Mouse (Mus musculus): Measurements from ENCODE around the gene Mapk3. TPM values are rescaled to one million over a fixed set of nuclear protein-coding genes. Genes with fewer than 3 reads are reported as not detected.

The Mapk3 gene
- total and polyA plus RNA-seq, 3 experiments, result 22.4 to 48.5 (median 25.3) TPM

DNA sequence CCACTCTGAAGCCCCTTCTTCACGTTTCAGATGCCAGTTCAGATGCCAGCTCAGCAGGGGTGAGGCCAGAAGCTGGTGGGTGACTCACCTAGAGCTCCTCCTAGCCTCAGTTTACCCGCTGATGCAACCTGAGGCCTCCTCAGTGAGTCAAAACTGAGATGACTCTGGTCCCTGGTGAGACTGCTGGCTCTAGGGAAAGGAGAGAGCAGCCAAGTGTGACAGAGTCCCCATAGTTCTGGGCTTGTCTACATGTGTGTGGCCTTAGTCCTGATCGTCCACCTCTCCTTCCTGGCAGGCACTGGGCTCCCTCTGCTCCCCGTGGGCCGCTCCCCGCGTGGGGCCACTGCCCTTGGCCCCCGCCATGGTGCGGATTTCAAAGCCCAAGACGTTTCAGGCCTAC is 18.1 kb downstream of the Mapk3 start:
- dilution Hi-C loops (cut with MboI; ENCODE audit: extremely low pct_ligation_motif_present, extremely low pct_unique_long_range_greater_than_20kb, low sequenced_read_pairs), result no loop called here
- peaks cover 35 to 59% of the 10 kb centered on the region in 2 experiments for H3K36me3 ChIP-seq (replicated peaks in 1 of 2; ENCODE audit: control insufficient read depth in 1 of 2, insufficient read depth in 1 of 2, low read length in 1 of 2)

DNA sequence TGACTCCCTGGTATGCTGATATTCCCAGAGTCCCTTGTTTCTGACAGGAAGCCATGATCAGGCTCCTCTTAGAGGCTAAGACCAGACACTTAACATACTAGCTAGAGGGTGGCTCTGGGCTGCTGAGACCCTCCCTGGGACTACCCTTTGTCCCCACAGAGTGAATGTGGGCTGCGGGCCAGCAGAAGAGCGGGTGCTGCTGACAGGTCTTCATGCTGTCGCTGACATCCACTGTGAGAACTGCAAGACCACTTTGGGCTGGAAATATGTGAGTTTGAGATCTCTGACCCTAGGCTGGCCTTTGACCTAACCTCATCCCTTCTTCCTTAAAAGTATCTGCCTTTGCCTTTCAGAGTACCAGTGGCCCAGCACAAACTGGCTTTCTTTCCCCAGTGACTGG is 18.7 kb downstream of the Mapk3 start:
- H3K9ac ChIP-seq (ENCODE audit: insufficient read depth, low read depth), result peak overlapping the region; percentile 100
- H3K4me3 ChIP-seq (replicated peaks in 1 of 3; ENCODE audit: low read depth in 2 of 3, low read length in 2 of 3, poor library complexity in 1 of 3), result peak overlapping the region; percentile 70 to 89 (median 77)
- H3K4me1 ChIP-seq (ENCODE audit: control insufficient read depth in 1 of 2, insufficient read depth in 2 of 2), result peaks cover 14 to 83% of the 10 kb centered on the region in 2 experiments
- H3K27me3 ChIP-seq (replicated peaks), result no peaks in the 10 kb centered on the region
- TF ChIP-seq NELFE (IDR thresholded peaks at IDR 0.05; ENCODE audit: low read depth, low read length), result no peak
- no peak for TF ChIP-seq CTCF (conservative IDR thresholded peaks at IDR 0.05 in 1 of 2, IDR thresholded peaks at IDR 0.05 in 1 of 2; ENCODE audit: low read depth in 2 of 2, low read length in 2 of 2)
- TF ChIP-seq PAX5 (IDR thresholded peaks at IDR 0.05; ENCODE audit: low read length), result no peak
- no peak for TF ChIP-seq RCOR1 (conservative IDR thresholded peaks at IDR 0.05; ENCODE audit: low read depth, low read length)
- TF ChIP-seq HCFC1 (IDR thresholded peaks at IDR 0.05; ENCODE audit: low read depth, low read length), result no peak
- no peak for TF ChIP-seq ZNF384 (IDR thresholded peaks at IDR 0.05; ENCODE audit: low read depth, low read length)
- TF ChIP-seq USF1 (IDR thresholded peaks at IDR 0.05; ENCODE audit: low read depth, low read length), result no peak
- no peak for TF ChIP-seq MAZ (IDR thresholded peaks at IDR 0.05; ENCODE audit: low read depth, low read length)
- TF ChIP-seq ZMIZ1 (IDR thresholded peaks at IDR 0.05; ENCODE audit: low read depth, low read length), result no peak
- no peak for TF ChIP-seq CHD1 (IDR thresholded peaks at IDR 0.05; ENCODE audit: low read depth, low read length)
- TF ChIP-seq POLR2AphosphoS2 (IDR thresholded peaks at IDR 0.05; ENCODE audit: low read depth, low read length), result no peak
- no peak for TF ChIP-seq POLR2A (IDR thresholded peaks at IDR 0.05; ENCODE audit: low read depth, low read length)
- no peak for TF ChIP-seq SMC3 (IDR thresholded peaks at IDR 0.05; ENCODE audit: low read depth, low read length)
- no peak for TF ChIP-seq NRF1 (IDR thresholded peaks at IDR 0.05; ENCODE audit: low read depth, low read length)
- peaks cover 2% of the 10 kb centered on the region; the same call in 1 of the 2 replicates for H3K79me2 ChIP-seq (replicated peaks; ENCODE audit: control insufficient read depth, extremely low read depth, insufficient read depth, poor library complexity, severe bottlenecking)
- dilution Hi-C loops (cut with MboI; ENCODE audit: extremely low pct_ligation_motif_present, extremely low pct_unique_long_range_greater_than_20kb, low sequenced_read_pairs) (no loop called here), in situ Hi-C loops (cut with MboI; ENCODE audit: low pct_ligation_motif_present, low pct_unique_long_range_greater_than_20kb, low sequenced_read_pairs) (no loop called here)
- no peak for DNase-seq (ENCODE audit: extremely low read depth)
- peaks cover 5% of the 10 kb centered on the region for H3K9me3 ChIP-seq (replicated peaks; ENCODE audit: low read length)
- no peak overlapping the region for H3K27ac ChIP-seq (ENCODE audit: insufficient read depth, low read depth)
- peak overlapping the region; percentile 62 for H3K4me2 ChIP-seq (ENCODE audit: insufficient read depth, low read depth, poor library complexity, severe bottlenecking)
- peaks cover 42 to 61% of the 10 kb centered on the region in 2 experiments for H3K36me3 ChIP-seq (replicated peaks in 1 of 2; ENCODE audit: control insufficient read depth in 1 of 2, insufficient read depth in 1 of 2, low read length in 1 of 2)

More for the DNA sequence above, 18.1 kb downstream of the Mapk3 start:
- H3K27ac ChIP-seq (ENCODE audit: insufficient read depth, low read depth), result peak overlapping the region; percentile 61
- peak overlapping the region; percentile 100 for H3K9ac ChIP-seq (ENCODE audit: insufficient read depth, low read depth)
- H3K4me2 ChIP-seq (ENCODE audit: insufficient read depth, low read depth, poor library complexity, severe bottlenecking), result peak overlapping the region; percentile 62
- in situ Hi-C loops (cut with MboI; ENCODE audit: low pct_ligation_motif_present, low pct_unique_long_range_greater_than_20kb, low sequenced_read_pairs), result no loop called here
- H3K79me2 ChIP-seq (replicated peaks; ENCODE audit: control insufficient read depth, extremely low read depth, insufficient read depth, poor library complexity, severe bottlenecking), result peaks cover 2% of the 10 kb centered on the region; the same call in 1 of the 2 replicates
- TF ChIP-seq IRF4 (IDR thresholded peaks at IDR 0.05; ENCODE audit: low read depth, low read length) (peak; percentile 78), RCOR1 (conservative IDR thresholded peaks at IDR 0.05; ENCODE audit: low read depth, low read length) (no peak), MAX (IDR thresholded peaks at IDR 0.05; ENCODE audit: low read length) (0 out of 2 replicates have a peak, but pooled peaks have one; percentile 34), KAT2A (IDR thresholded peaks at IDR 0.05; ENCODE audit: insufficient replicate concordance, low read length) (no peak), TBP (conservative IDR thresholded peaks at IDR 0.05; ENCODE audit: low read depth, low read length) (0 out of 2 replicates have a peak, but pooled peaks have one; percentile 16), MEF2A (IDR thresholded peaks at IDR 0.05; ENCODE audit: borderline replicate concordance, low read depth, low read length) (peak; percentile 34; the same call in 1 of the 2 replicates), JUND (conservative IDR thresholded peaks at IDR 0.05; ENCODE audit: low read depth, low read length) (0 out of 2 replicates have a peak, but pooled peaks have one; percentile 23), EP300 (IDR thresholded peaks at IDR 0.05; ENCODE audit: low read length) (no peak), ETS1 (conservative IDR thresholded peaks at IDR 0.05; ENCODE audit: low read depth, low read length) (peak; percentile 79), ZC3H11A (IDR thresholded peaks at IDR 0.05; ENCODE audit: low read depth, low read length) (no peak), SMC3 (IDR thresholded peaks at IDR 0.05; ENCODE audit: low read depth, low read length) (no peak), TCF12 (IDR thresholded peaks at IDR 0.05; ENCODE audit: low read depth, low read length) (peak; percentile 56; the same call in 1 of the 2 replicates), BHLHE40 (IDR thresholded peaks at IDR 0.05; ENCODE audit: low read depth, low read length) (peak; percentile 22; the same call in 1 of the 2 replicates), JUN (IDR thresholded peaks at IDR 0.05; ENCODE audit: insufficient read depth, low read depth, low read length) (no peak), ELF1 (IDR thresholded peaks at IDR 0.05; ENCODE audit: low read depth, low read length) (0 out of 2 replicates have a peak, but pooled peaks have one; percentile 24), NELFE (IDR thresholded peaks at IDR 0.05; ENCODE audit: low read depth, low read length) (no peak), MAZ (IDR thresholded peaks at IDR 0.05; ENCODE audit: low read depth, low read length) (0 out of 2 replicates have a peak, but pooled peaks have one; percentile 54), MAFK (IDR thresholded peaks at IDR 0.05; ENCODE audit: insufficient replicate concordance, low read length) (no peak)
- H3K27me3 ChIP-seq (replicated peaks), result no peaks in the 10 kb centered on the region
- H3K4me1 ChIP-seq (ENCODE audit: control insufficient read depth in 1 of 2, insufficient read depth in 2 of 2), result peaks cover 14 to 76% of the 10 kb centered on the region in 2 experiments
- H3K9me3 ChIP-seq (replicated peaks; ENCODE audit: low read length), result peaks cover 5% of the 10 kb centered on the region
- peak; percentile 74 for DNase-seq (ENCODE audit: extremely low read depth)
- peak overlapping the region; percentile 70 to 89 (median 77) for H3K4me3 ChIP-seq (replicated peaks in 1 of 3; ENCODE audit: low read depth in 2 of 3, low read length in 2 of 3, poor library complexity in 1 of 3)
